Mouse (Mus musculus) megakaryocyte, embryonic 14.5 days (primary cell): ENCODE measurements around the gene Slc27a4. TPM values are rescaled to one million over a fixed set of nuclear protein-coding genes. Genes with fewer than 3 reads are reported as not detected.

Experiments
- H3K27me3 ChIP-seq: replicated peaks from 2 replicates; pipeline ENCODE3; 2012; ENCODE audit warnings: inconsistent platforms
- H3K36me3 ChIP-seq: replicated peaks from 2 replicates; pipeline ENCODE3; 2012; ENCODE audit warnings: low read length, inconsistent platforms, mixed read lengths
- H3K4me1 ChIP-seq: 2 replicates; pipeline ENCODE4 v1.6.1; 2012; ENCODE audit warnings: inconsistent platforms
- H3K4me3 ChIP-seq: replicated peaks from 2 replicates; pipeline ENCODE3; 2012; ENCODE audit warnings: moderate library complexity, mild to moderate bottlenecking, inconsistent platforms
- H3K9me3 ChIP-seq: 2 replicates; pipeline ENCODE4 v1.6.1; 2012; ENCODE audit warnings: inconsistent platforms
- FLI1 ChIP-seq: IDR thresholded peaks from 2 replicates; pipeline ENCODE4 v1.6.1; 2012; ENCODE audit warnings: low read length, inconsistent platforms, mixed read lengths
- GATA1 ChIP-seq: IDR thresholded peaks from 3 replicates; pipeline ENCODE4 v1.6.1; 2012; ENCODE audit warnings: mixed read lengths, low read length, inconsistent platforms, borderline replicate concordance
- polyA plus RNA-seq: library from polyadenylated mRNA; stranded (reverse); fragments of >175 nt; gene quantifications from 2 replicates; pipeline ENCODE4 v1.2.3, GENCODE M21; 2012; ENCODE audit warnings: low replicate concordance; ENCODE audit not compliant: insufficient read depth

Gene Slc27a4
- polyA plus RNA-seq, 1 experiment = 15.2 TPM

- peaks cover 81% of the 10 kb centered on the region for H3K4me1 ChIP-seq
- H3K36me3 ChIP-seq = peaks cover 1% of the 10 kb centered on the region
- no peak for TF ChIP-seq GATA1
- TF ChIP-seq FLI1 = no peak
- peaks cover 48% of the 10 kb centered on the region for H3K27me3 ChIP-seq
- no peak overlapping the region for H3K4me3 ChIP-seq
- no peaks in the 10 kb centered on the region for H3K9me3 ChIP-seq
These were observed 51.3 kb downstream of the Slc27a4 start for GRCm38 (mm10) chr2:29853736-29854135.

GRCm38 (mm10) chr2:29855585-29856210, 53.3 kb downstream of the Slc27a4 start:
- Histone ChIP-seq H3K36me3 (no peaks in the 10 kb centered on the region), H3K27me3 (peaks cover 48% of the 10 kb centered on the region), H3K9me3 (no peaks in the 10 kb centered on the region), H3K4me3 (no peak overlapping the region), H3K4me1 (peaks cover 78% of the 10 kb centered on the region)
- TF ChIP-seq FLI1 (no peak), GATA1 (no peak)

- H3K9me3 ChIP-seq = no peaks in the 10 kb centered on the region
- H3K36me3 ChIP-seq = no peaks in the 10 kb centered on the region
- peaks cover 48% of the 10 kb centered on the region for H3K27me3 ChIP-seq
- H3K4me3 ChIP-seq = no peak overlapping the region
- TF ChIP-seq GATA1 = no peak
- no peak for TF ChIP-seq FLI1
- H3K4me1 ChIP-seq = peaks cover 74% of the 10 kb centered on the region
These were observed 54.2 kb downstream of the Slc27a4 start for GRCm38 (mm10) chr2:29856451-29857260.

GRCm38 (mm10) chr2:29857341-29857740, 54.9 kb downstream of the Slc27a4 start:
- H3K27me3 ChIP-seq = peaks cover 48% of the 10 kb centered on the region
- peaks cover 72% of the 10 kb centered on the region for H3K4me1 ChIP-seq
- TF ChIP-seq FLI1 = no peak
- no peak for TF ChIP-seq GATA1
- H3K4me3 ChIP-seq = no peak overlapping the region
- H3K9me3 ChIP-seq = no peaks in the 10 kb centered on the region
- no peaks in the 10 kb centered on the region for H3K36me3 ChIP-seq

GRCm38 (mm10) chr2:29857967-29858366, 55.5 kb downstream of the Slc27a4 start:
- H3K27me3 ChIP-seq = peaks cover 50% of the 10 kb centered on the region
- H3K9me3 ChIP-seq = no peaks in the 10 kb centered on the region
- peaks cover 75% of the 10 kb centered on the region for H3K4me1 ChIP-seq

GRCm38 (mm10) chr2:29858748-29859473, 56.5 kb downstream of the Slc27a4 start:
- H3K9me3 ChIP-seq = no peaks in the 10 kb centered on the region
- TF ChIP-seq GATA1 (no peak), FLI1 (no peak)
- peaks cover 44% of the 10 kb centered on the region for H3K27me3 ChIP-seq
- H3K36me3 ChIP-seq = no peaks in the 10 kb centered on the region
- H3K4me3 ChIP-seq = no peak overlapping the region
- H3K4me1 ChIP-seq = peaks cover 76% of the 10 kb centered on the region

More at GRCm38 (mm10) chr2:29857967-29858366, 55.5 kb downstream of the Slc27a4 start:
- Histone ChIP-seq H3K36me3 (no peaks in the 10 kb centered on the region), H3K4me3 (no peak overlapping the region)
- TF ChIP-seq GATA1 (no peak), FLI1 (no peak)

- H3K4me3 ChIP-seq = peak overlapping the region; percentile 44
- H3K36me3 ChIP-seq = no peaks in the 10 kb centered on the region
- H3K9me3 ChIP-seq = no peaks in the 10 kb centered on the region
- H3K27me3 ChIP-seq = peaks cover 4% of the 10 kb centered on the region
- no peak for TF ChIP-seq FLI1
- TF ChIP-seq GATA1 = no peak
- peaks cover 70% of the 10 kb centered on the region for H3K4me1 ChIP-seq
These were observed 62.7 kb downstream of the Slc27a4 start for GRCm38 (mm10) chr2:29865125-29865524.

Other genes starting within 250 kb of the Slc27a4 start
- gene Rapgef1, start 182.9 kb upstream of the Slc27a4 start, polyA plus RNA-seq = 13.8 and 14.5 TPM in 2 replicates
- not detected in 2 replicates for gene Gm13420, start 50.9 kb upstream of the Slc27a4 start, polyA plus RNA-seq
- gene Gm13547, start 43.3 kb upstream of the Slc27a4 start, polyA plus RNA-seq = not detected in 2 replicates
- 103 and 212 TPM in 2 replicates for gene Coq4, start 15.1 kb upstream of the Slc27a4 start, polyA plus RNA-seq
- gene Trub2, start 14.1 kb upstream of the Slc27a4 start, polyA plus RNA-seq = 3.2 TPM in 1 of 2 replicates, not detected in the other
- gene Urm1, start 17.4 kb downstream of the Slc27a4 start, polyA plus RNA-seq = 74.8 and 193 TPM in 2 replicates
- 68.0 and 210 TPM in 2 replicates for gene Cercam, start 66.5 kb downstream of the Slc27a4 start, polyA plus RNA-seq
- 2.2 and 19.1 TPM in 2 replicates for gene Odf2, start 86.6 kb downstream of the Slc27a4 start, polyA plus RNA-seq
- gene Gle1, start 132.8 kb downstream of the Slc27a4 start, polyA plus RNA-seq = 8.3 and 30.4 TPM in 2 replicates
- 4.4 and 63.0 TPM in 2 replicates for gene Sptan1, start 162.9 kb downstream of the Slc27a4 start, polyA plus RNA-seq
- 11.7 and 12.4 TPM in 2 replicates for gene Wdr34, start 246.2 kb downstream of the Slc27a4 start, polyA plus RNA-seq